14 mouse cellular contexts compared by ENCODE assay signal in the genomic region with DNA sequence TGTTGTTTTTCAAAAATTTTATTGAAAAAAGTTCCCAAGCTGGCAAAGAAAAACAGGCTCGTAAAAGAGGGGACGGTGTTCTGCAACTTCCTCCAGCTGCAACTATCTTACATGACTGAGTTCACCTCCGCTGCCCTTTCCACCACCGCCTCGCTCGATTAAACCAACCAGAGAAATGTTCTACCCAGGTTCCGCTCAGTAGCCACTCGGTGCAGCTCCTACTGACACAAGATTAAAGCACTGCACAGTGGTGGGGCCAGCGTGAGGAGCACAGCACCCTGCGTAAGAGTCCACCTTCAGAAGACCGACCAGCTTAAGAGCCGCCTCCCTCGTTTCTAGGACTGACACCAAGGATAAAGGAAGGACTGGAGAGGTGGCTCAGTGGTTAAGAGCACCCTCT. TPM values are rescaled to one million over a fixed set of nuclear protein-coding genes. Genes with fewer than 3 reads are reported as not detected.
DNase-seq lines count a peak whose midpoint lies in the region; ATAC-seq and TF ChIP-seq lines count a peak whose summit lies in the region.
"Had no signal": no experiment of that assay in that cellular context is flagged by ENCODE, and none has a peak within 500 bp of the region (broad histone marks: within the 10 kb centered on the region; RNA-seq: fewer than 3 reads in every experiment).

No protein-coding gene starts in this region.

- no peak overlapping the region for H3K4me2 ChIP-seq in limb, embryonic 15.5 days
- H3K4me2 ChIP-seq: forebrain, embryonic 12.5 days had no signal

- TF ChIP-seq CTCF in spleen, adult 2 months (IDR thresholded peaks at IDR 0.05; ENCODE audit: extremely low read depth, insufficient read depth, insufficient read length, insufficient replicate concordance): no peak
- TF ChIP-seq CTCF in bone marrow, adult 2 months (IDR thresholded peaks at IDR 0.05; ENCODE audit: control insufficient read depth, insufficient read depth, low read length): no peak

- H3K9ac ChIP-seq in limb, embryonic 15.5 days: no peak overlapping the region
- H3K9ac ChIP-seq: forebrain, embryonic 12.5 days; lung, embryonic 14.5 days had no signal

- peaks cover 31% of the 10 kb centered on the region for H3K36me3 ChIP-seq in spleen, adult 2 months (ENCODE audit: control insufficient read depth, insufficient read depth, low read length)
- H3K36me3 ChIP-seq in limb, embryonic 15.5 days: peaks cover 55% of the 10 kb centered on the region

- H3K4me3 ChIP-seq in spleen, adult 2 months (ENCODE audit: extremely low read depth, insufficient read depth, insufficient read length): no peak overlapping the region
- H3K4me3 ChIP-seq in bone marrow, adult 2 months (replicated peaks; ENCODE audit: control insufficient read depth, low read depth, low read length): no peak overlapping the region
- H3K4me3 ChIP-seq in limb, embryonic 15.5 days: no peak overlapping the region
- H3K4me3 ChIP-seq: forebrain, embryonic 12.5 days had no signal

- WGBS in spleen, adult 2 months: 46% methylated on average over 13 of the region's 13 CpGs
- WGBS in bone marrow, adult 2 months: 47% methylated on average over 13 of the region's 13 CpGs
- 66% methylated on average over 13 of the region's 13 CpGs for WGBS in limb, embryonic 15.5 days

- peaks cover 22% of the 10 kb centered on the region; the same call in 1 of the 2 replicates for H3K4me1 ChIP-seq in spleen, adult 2 months (ENCODE audit: control insufficient read depth, insufficient read depth, insufficient read length)
- H3K4me1 ChIP-seq in bone marrow, adult 2 months (ENCODE audit: control insufficient read depth, insufficient read depth, low read length): peaks cover 12% of the 10 kb centered on the region
- H3K4me1 ChIP-seq in limb, embryonic 15.5 days: peaks cover 50% of the 10 kb centered on the region

- H3K27ac ChIP-seq in spleen, adult 2 months (ENCODE audit: insufficient read depth, low read length): peak overlapping the region; percentile 26; the same call in 1 of the 2 replicates
- peak overlapping the region; percentile 78 for H3K27ac ChIP-seq in bone marrow, adult 2 months (ENCODE audit: control insufficient read depth, insufficient read depth, low read depth, low read length, poor library complexity)
- peak overlapping the region; percentile 17; the same call in 1 of the 2 replicates for H3K27ac ChIP-seq in limb, embryonic 15.5 days
- H3K27ac ChIP-seq: forebrain, embryonic 12.5 days had no signal

- peak in 1 of 2 experiments; percentile 51 for DNase-seq in spleen, adult 2 months (ENCODE audit: low read depth in 1 of 2, low spot score in 2 of 2)
- DNase-seq in spleen, postnatal 14 days (ENCODE audit: low spot score in 2 of 2): no peak
- peak; percentile 84 for DNase-seq in kidney, adult 9 months
- DNase-seq in embryo, embryonic 9.5 days (ENCODE audit: extremely low spot score): no peak
- no peak for DNase-seq in gastrocnemius, adult 18-20 months (ENCODE audit: low spot score)
- DNase-seq in MN1 (ENCODE audit: low spot score): no peak
- DNase-seq: cerebellum, adult 11-12 months; gastrocnemius, postnatal 25 days; lung, embryonic 14.5 days had no signal

- no peaks in the 10 kb centered on the region for H3K27me3 ChIP-seq in spleen, adult 2 months (ENCODE audit: control insufficient read depth, insufficient read depth, low read length)
- no peaks in the 10 kb centered on the region for H3K27me3 ChIP-seq in limb, embryonic 15.5 days
- H3K27me3 ChIP-seq: forebrain, embryonic 12.5 days had no signal

- no peak for TF ChIP-seq POLR2A in spleen, adult 2 months (IDR thresholded peaks at IDR 0.05; ENCODE audit: low read depth, low read length)
- TF ChIP-seq POLR2A in bone marrow, adult 2 months (IDR thresholded peaks at IDR 0.05; ENCODE audit: borderline replicate concordance, control insufficient read depth, low read depth, low read length): no peak

- no peaks in the 10 kb centered on the region for H3K9me3 ChIP-seq in limb, embryonic 15.5 days
- H3K9me3 ChIP-seq: forebrain, embryonic 12.5 days had no signal

- ATAC-seq in limb, embryonic 15.5 days (ENCODE audit: insufficient number of reproducible peaks, low FRiP score, low TSS enrichment, low read depth): no peak

RNA-seq across cellular contexts. Expression of gene Mlec, which starts 6.5 kb away (rescaled TPM):
- polyA plus RNA-seq in spleen, adult 2 months (2012; rRNA removed): 39.1 and 44.0 TPM in 2 replicates
- polyA plus RNA-seq in bone marrow, adult 2 months (2011; ENCODE audit: insufficient read depth, insufficient read length, low replicate concordance, missing spikeins): 25.2 and 56.9 TPM in 2 replicates
- 89.3 and 97.9 TPM in 2 replicates for polyA plus RNA-seq in limb, embryonic 15.5 days (2015; fragmentation: Nextera tagmentation; extraction: Ambion mirVana)
- 100 to 1,000 TPM; 149 to 158 TPM for total RNA-seq in gastrocnemius, adult 18-20 months (2021)

RNA-seq across cellular contexts. Expression of gene Unc119b, which starts 16.7 kb away (rescaled TPM):
- polyA plus RNA-seq in spleen, adult 2 months (2012; rRNA removed): 38.7 and 44.4 TPM in 2 replicates
- polyA plus RNA-seq in bone marrow, adult 2 months (2011; ENCODE audit: insufficient read depth, insufficient read length, low replicate concordance, missing spikeins): 3.7 and 7.8 TPM in 2 replicates
- 34.8 and 36.9 TPM in 2 replicates for polyA plus RNA-seq in limb, embryonic 15.5 days (2015; fragmentation: Nextera tagmentation; extraction: Ambion mirVana)
- total RNA-seq in gastrocnemius, adult 18-20 months (2021): 10 to 100 TPM; 11.1 to 12.4 TPM

RNA-seq across cellular contexts. Expression of gene Acads, which starts 32.3 kb away (rescaled TPM):
- polyA plus RNA-seq in spleen, adult 2 months (2012; rRNA removed): 30.6 and 33.4 TPM in 2 replicates
- polyA plus RNA-seq in bone marrow, adult 2 months (2011; ENCODE audit: insufficient read depth, insufficient read length, low replicate concordance, missing spikeins): 12.0 and 23.7 TPM in 2 replicates
- 45.6 and 52.8 TPM in 2 replicates for polyA plus RNA-seq in limb, embryonic 15.5 days (2015; fragmentation: Nextera tagmentation; extraction: Ambion mirVana)
- 10 to 100 TPM; 74.2 to 75.3 TPM for total RNA-seq in gastrocnemius, adult 18-20 months (2021)

RNA-seq across cellular contexts. Expression of gene Cabp1, which starts 42.7 kb away (rescaled TPM):
- 0.72 and 1.5 TPM in 2 replicates for polyA plus RNA-seq in spleen, adult 2 months (2012; rRNA removed)
- polyA plus RNA-seq in bone marrow, adult 2 months (2011; ENCODE audit: insufficient read depth, insufficient read length, low replicate concordance, missing spikeins): not detected in 2 replicates
- 1.2 and 1.3 TPM in 2 replicates for polyA plus RNA-seq in limb, embryonic 15.5 days (2015; fragmentation: Nextera tagmentation; extraction: Ambion mirVana)
- total RNA-seq in gastrocnemius, adult 18-20 months (2021): 1 to 10 TPM in 1 of 2 experiments, under 1 TPM in 1; 0.50 to 1.2 TPM
- total RNA-seq: megakaryocyte, adult 5-6 weeks had no signal

RNA-seq across cellular contexts. Expression of gene Gm10401, which starts 53.4 kb away (rescaled TPM):
- polyA plus RNA-seq in spleen, adult 2 months (2012; rRNA removed): not detected in 2 replicates
- not detected in 2 replicates for polyA plus RNA-seq in bone marrow, adult 2 months (2011; ENCODE audit: insufficient read depth, insufficient read length, low replicate concordance, missing spikeins)
- 36.8 and 48.3 TPM in 2 replicates for polyA plus RNA-seq in limb, embryonic 15.5 days (2015; fragmentation: Nextera tagmentation; extraction: Ambion mirVana)
- not detected for total RNA-seq in gastrocnemius, adult 18-20 months (2021)
- total RNA-seq: gastrocnemius, postnatal 25 days; layer of hippocampus, postnatal 10 days; megakaryocyte, adult 5-6 weeks had no signal

Comparison
In these comparisons a context has a peak if more than half of its experiments do, and no peak if none do; other contexts are left out.
1. H3K27ac ChIP-seq: peak in every context shown above with its lines; median percentile 78 in bone marrow, adult 2 months; 26 in spleen, adult 2 months; 17 in limb, embryonic 15.5 days.